Mouse (Mus musculus) heart, postnatal 0 days (tissue): Measurements from ENCODE around the gene Asb14.

Source experiments
- CTCF ChIP-seq: IDR thresholded peaks from 2 replicates; pipeline ENCODE4 v1.5.1; 2016; ENCODE audit warnings: antibody characterized with exemption, control low read depth, low read depth
- EP300 ChIP-seq: IDR thresholded peaks from 2 replicates; pipeline ENCODE4 v1.6.1; 2016; ENCODE audit warnings: antibody characterized with exemption, low read depth

DNA sequence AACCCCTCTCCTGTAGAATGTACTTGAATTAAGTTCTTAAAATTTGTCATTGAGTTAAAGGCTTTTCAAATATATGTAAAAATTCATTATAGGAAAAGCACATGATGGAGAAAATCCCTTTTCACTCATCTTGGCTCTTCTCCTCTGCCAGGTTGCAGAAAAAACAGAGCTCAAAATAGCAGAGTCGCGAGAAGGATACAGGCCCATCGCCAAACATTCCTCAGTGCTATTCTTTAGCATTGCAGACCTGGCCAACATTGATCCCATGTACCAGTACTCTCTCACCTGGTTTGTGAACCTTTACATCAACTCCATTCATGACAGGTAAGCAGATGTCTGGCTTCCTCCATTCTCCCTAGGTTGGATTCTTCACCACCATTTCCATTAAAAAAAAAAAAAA is 35.3 kb upstream of the Asb14 start:
- TF ChIP-seq CTCF (no peak), EP300 (no peak)
